Mouse (Mus musculus): ENCODE results near the gene Alox12.

DNA sequence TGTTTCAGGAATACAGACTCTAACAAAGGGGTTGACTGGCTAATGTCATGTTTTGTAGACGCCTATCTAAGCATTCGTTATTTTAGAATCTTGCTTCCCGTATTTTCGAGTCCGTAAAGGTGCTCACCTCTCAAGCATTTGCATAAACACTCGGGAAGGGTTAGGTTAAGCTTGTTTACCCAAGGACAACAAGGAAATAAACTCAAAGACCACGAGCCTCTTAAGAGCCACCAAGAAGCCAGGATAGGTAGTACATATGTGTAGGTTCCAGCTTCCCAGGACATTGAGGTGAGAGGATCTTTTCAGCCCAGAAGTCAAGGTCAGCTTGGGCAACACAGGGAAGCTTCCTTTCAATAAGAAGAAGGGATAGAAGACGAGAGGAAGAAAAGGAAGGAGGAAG, 56.0 kb downstream of the Alox12 start:
- TF ChIP-seq POLR2A (IDR thresholded peaks at IDR 0.05; ENCODE audit: control insufficient read depth, extremely low read depth, insufficient read depth, low read length, poor library complexity) (no peak), CTCF (IDR thresholded peaks at IDR 0.05; ENCODE audit: borderline replicate concordance, control insufficient read depth, extremely low read depth, insufficient read depth, low read length, poor library complexity) (no peak)

All from thymus, adult 2 months (tissue).